Mouse (Mus musculus) urinary bladder, postnatal 10 days (tissue): Measurements from ENCODE around the gene Atp9a.

Experiments used
- DNase-seq: peaks from one replicate; pipeline ENCODE4 v3.0.0; 2022; ENCODE audit warnings: low spot score

Atp9a gene

GRCm38 (mm10) chr2:168738854-168739253 is 3.4 kb downstream of the Atp9a start:
- no peak for DNase-seq

- no peak for DNase-seq
These were observed 4.3 kb downstream of the Atp9a start for GRCm38 (mm10) chr2:168737878-168738277.

DNA sequence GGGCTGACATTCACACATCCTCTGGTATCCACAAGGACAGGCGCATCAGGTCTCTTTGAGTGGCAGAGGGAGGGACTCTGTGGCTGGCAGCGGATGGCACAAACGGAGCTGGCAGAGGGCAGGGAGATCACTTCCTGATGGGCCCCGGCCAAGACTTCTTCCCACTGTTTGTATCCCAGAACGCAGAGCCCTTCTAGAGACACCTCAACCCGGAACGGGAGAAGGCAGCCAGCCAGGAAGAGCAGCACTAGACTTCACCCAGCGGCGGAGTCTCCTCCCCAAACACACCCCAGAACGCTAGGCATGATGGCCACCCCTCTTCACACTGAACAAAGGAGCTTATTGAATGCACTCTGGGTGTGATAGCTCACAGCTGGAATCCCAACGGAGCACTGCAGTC is 8.2 kb downstream of the Atp9a start:
- DNase-seq: no peak

DNA sequence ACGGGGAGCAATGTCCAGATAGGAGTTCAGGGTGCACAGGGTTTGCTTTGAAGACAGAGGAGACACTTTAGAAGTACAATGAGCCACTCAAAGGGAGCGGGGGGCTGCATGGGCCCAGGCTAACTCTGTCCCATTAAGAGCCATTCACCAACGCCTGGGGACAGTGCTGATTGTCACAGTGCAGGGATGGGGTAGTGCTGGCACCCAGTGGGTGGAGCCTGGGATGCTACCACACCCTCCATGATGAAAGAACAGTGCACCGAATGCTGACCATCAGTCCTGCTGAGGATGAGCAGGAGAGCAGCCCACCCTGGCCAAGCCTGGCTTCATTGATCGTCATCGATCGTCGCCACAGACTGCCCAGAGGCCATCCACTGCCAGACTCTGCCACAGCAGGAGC is 11.0 kb downstream of the Atp9a start:
- DNase-seq: no peak

DNA sequence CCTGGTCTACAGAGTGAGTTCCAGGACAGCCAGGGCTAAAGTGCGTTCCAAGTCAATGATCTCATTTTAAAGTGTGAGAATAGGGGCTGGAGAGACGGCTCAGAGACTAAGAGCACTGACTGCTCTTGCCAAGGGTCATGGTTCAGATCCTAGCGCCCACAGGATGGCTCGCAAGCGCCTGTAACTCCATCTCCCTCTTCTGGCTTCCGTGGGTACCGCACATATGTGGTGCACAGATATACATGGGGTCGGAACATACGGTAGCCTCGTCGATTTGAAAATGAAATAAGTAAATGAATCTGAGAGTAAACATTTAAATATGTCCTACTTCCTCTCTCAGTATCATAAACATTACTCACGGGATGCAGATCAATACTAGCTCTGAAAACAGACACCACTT is 12.5 kb downstream of the Atp9a start:
- DNase-seq: no peak

DNA sequence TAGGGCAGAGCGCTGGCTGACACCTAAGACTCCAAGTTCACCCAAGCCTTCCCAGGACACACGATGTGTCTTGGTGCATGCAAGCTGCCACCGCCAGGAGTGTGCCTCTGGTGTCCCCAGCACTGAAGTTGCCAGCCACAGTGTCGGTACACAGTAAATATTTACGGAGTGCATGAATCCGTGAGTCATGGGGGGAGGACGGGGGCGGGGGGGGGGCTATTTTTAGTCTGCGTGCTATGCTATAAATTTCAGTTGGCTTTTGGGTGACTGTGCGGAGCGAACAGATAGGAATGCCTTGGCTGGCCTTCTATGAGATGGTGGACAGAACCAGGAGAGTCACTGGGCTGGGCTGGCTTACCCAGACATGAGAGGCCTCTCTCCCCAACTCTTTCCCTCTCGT is 14.2 kb downstream of the Atp9a start:
- DNase-seq: no peak

GRCm38 (mm10) chr2:168726007-168726406 is 16.2 kb downstream of the Atp9a start:
- DNase-seq: no peak

DNA sequence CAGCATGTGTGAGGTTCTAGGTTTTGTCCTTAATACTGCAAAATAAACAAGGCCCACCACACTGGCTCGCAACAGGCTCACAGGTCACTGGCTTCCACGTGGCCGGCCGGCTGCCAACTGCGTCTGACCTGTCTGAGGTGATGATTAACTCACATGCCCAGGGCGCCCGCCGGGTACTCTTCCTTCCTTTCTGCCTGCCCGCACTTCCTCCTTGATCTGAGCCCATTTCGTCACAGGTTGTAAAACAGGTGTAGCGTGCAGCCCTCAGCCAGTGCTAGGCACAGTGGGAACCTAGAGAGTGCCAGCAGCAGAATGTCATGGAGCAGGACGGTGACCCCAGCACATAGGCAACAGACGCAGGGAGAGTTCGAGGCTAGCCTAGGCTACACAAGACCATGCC is 20.9 kb downstream of the Atp9a start:
- no peak for DNase-seq

- no peak for DNase-seq
These were observed 22.5 kb downstream of the Atp9a start for GRCm38 (mm10) chr2:168719742-168720141.

GRCm38 (mm10) chr2:168718735-168719134 is 23.5 kb downstream of the Atp9a start:
- DNase-seq: no peak

DNA sequence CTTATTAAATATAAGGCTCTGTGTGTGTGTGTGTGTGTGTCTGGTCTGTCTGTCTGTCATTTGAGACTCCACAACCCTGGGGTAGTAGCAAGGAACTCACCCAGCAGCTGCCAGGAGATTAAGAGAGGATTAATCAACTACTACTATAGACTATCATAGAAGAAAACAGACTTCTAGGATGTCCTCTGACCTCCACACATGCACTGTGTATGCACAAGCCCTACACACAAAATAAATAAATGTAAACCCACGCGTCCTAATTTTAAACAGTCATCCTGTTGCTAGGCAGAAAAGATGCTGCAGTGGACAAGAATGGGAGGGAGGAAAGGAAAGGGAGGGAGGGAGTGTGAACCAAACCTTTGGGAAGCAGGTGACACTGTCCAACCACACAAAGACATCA is 23.9 kb downstream of the Atp9a start:
- DNase-seq: no peak

DNA sequence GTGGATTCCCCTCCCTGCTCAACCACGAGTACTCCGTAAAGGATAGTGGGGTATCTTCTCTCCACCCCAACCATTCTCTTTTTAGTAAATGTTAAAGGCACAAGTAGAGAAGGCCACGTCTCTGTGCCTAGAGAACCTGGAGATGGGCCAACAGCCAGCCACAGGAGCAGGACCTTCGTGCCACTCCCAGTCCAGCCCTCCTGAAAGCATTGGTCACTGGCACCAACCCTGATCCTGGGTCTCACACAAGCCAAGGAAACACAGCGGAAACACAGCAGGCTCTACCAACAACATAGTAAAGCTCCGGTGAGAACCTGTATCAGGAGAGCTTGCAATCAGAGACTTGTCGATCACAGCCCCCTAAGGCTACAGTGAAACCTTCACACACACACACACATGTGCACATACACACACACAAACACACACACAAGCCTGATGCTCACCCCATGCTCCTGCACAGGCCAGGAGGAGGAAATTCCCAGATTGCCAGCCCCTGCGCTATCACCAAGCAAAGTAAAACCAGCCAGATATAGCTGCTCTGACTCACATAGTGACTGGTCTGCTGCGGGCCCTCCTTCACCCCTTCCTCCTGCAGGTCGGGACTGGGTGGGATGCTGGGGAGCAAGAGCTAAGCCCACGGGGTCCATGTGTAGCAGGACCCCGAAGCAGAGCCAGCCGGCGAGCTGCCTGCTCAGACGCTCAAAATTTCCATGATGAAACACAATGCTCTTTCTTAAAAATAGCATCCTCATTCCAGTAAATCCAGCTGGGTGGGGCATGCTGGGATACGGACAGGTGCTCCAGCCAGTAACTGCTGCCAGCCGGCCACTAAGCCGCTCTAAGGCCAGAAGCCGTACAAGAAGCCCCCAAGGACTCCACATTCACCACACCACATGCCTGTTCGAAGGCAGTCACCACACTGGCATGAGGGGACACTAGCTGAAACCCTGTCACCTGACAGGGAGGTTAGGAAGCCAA is 29.7 kb downstream of the Atp9a start:
- no peak for DNase-seq

GRCm38 (mm10) chr2:168710979-168711378 is 31.2 kb downstream of the Atp9a start:
- DNase-seq: no peak

- no peak for DNase-seq
These were observed 34.4 kb downstream of the Atp9a start for GRCm38 (mm10) chr2:168707766-168708165.

DNA sequence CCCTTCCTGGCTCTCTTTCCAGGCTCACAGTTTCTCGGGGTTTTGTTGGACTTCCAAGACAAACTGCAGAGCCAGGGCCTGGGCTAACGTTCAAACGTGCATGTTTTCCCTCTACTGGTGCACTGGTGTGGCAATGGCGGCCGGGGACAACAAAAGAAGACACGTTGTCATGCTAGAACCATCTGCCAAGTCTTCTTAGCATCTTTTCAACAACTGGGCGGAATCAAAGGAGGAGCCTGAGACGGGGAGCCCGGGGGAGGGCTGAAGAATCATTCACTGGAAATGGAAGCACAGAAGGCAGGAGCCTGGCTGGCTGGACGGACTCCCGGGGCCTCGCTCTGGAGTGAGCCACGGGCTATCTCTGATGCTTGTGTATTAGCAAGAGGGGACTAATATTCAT is 39.9 kb downstream of the Atp9a start:
- no peak for DNase-seq

GRCm38 (mm10) chr2:168695027-168695403 is 47.2 kb downstream of the Atp9a start:
- DNase-seq: no peak

- DNase-seq: no peak
These were observed 47.7 kb downstream of the Atp9a start for GRCm38 (mm10) chr2:168694379-168695026.

DNA sequence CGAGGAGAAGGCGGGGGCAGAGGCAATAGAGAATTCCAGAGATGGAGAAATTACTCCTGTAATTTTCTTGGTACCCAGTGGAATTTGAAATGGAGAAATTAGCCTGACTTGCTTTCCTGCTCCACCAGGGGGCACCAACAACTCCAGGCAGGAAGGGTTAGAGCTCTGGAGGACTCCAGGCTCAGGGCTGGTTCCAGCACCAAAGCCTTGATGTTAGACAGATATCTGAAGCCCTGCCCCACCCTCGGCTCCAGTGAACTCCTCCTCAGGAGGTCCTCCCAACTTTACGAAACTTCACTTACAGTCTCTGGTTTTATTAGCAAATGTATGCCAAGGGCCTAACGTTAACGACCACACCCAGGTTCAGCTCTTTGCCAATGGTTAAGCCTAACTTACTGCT is 50.4 kb downstream of the Atp9a start:
- DNase-seq: no peak

DNA sequence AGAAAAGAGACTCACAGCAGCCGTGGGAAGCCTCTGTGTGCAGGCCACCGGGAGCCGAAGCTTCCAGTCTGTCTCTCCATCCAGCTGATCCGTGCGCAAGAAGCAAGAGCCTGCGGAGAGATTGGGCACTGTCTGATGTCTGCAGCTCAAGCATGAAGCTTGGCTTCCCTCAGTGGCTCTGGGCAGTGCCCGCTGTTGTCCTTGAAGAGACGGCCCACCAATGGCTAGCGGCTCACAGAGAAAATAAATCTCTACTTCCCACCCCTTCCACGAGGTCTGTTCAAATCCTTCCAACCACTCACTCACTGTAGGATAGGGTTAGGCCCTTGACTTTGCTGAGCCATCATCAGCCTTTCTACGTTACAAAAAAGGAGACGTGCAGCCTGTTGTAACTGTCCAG is 54.9 kb downstream of the Atp9a start:
- no peak for DNase-seq

GRCm38 (mm10) chr2:168685909-168686308 is 56.3 kb downstream of the Atp9a start:
- DNase-seq: no peak

DNA sequence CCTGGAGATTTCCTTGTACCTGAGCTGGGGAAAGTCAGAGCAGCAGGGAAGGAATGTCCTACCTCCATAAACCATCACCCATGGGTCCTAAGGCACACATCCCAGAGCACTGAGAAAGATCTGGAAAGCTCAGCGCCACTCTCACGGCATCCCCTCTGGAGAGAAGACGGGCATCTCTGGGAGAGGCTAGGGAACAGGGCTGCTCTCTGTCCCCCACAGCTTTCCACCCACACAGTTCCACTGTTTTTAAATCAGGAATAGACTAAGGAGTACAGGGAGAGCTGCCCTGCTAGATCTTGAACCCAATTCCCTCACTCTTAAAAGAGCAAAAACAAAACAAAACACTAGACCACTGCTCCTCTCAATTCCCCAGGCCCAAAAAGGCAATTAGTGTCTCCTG is 57.5 kb downstream of the Atp9a start:
- DNase-seq: no peak

DNA sequence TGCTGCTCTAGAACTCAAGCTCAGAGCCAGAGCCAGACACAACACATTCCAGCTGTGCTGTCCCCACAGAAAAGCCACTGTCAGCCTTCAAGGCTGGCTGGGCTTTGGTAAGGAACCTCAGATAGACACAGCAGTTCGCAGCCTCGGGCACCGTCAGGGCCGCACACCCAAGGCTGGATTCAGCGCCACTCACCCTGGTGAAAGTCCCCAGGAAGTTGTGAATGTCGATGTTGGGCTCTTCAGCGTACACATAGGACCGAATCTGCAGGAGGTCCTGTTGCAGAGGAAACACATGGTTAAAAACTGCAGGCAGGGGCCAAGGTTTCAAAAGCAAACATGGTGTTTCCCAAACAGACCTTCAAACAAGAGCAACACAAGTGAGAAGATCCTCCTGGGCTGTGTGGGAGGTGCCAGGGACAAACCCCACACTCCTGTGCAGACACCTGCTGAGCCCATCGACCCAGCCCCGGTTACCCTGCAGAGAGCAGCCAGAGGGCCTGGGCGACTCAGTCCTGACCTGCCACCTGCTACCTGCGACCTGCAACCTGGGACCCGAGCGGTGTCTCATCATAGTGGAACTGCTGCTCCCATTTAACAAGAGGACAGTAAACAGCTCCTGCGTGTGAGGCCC is 58.6 kb downstream of the Atp9a start:
- DNase-seq: no peak

GRCm38 (mm10) chr2:168682721-168683120 is 59.5 kb downstream of the Atp9a start:
- no peak for DNase-seq
